Mouse (Mus musculus) heart, postnatal 25 days (tissue): Measurements from ENCODE around the gene Vav3. TPM values are rescaled to one million over a fixed set of nuclear protein-coding genes. Genes with fewer than 3 reads are reported as not detected.

Experiments
- DNase-seq: peaks from one replicate; pipeline ENCODE4 v3.0.0; 2022; ENCODE audit warnings: low spot score
- intact Hi-C: fragments of 180-260 bp; cut with DNase I; formaldehyde crosslinking; loops from one replicate; pipeline ENCODE4 v1.15.1; 2025
- total RNA-seq, 2 experiments: library from RNA; stranded (reverse); gene quantifications; 2 replicates each; pipeline ENCODE4 v1.2.3; 2021

Vav3 gene
- total RNA-seq, 2 experiments from 2014 or later = 6.2 to 6.3 TPM

DNA sequence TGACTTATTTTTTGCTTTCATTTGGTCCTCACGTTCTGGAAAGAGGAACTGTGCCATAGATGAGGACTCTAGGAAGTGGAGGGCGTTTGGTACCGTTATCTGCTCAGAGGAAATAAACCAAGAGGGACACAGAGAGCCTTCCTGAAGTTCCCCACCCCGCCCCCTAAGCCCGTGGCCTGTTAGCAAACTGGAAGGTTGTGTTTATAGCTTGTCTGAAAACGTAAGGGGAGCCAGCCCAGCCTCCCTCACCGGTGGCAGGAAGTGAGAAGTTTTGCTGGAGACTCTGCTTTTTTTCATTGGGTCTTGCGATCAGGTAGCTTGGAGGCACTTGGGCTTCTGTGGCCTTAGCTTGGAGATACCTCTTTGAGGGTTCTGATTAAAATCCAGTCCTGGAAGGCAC lies 1.2 kb downstream of the Vav3 start:
- DNase-seq = peak; percentile 32
- intact Hi-C loops = loop anchor here (5.0 kb wide), 2 partner anchors 46 to 151 kb away; no protein-coding TSS in a partner anchor

- intact Hi-C loops = loop anchor here (5.0 kb wide), 1 partner anchor 40 kb away; no protein-coding TSS in a partner anchor
- DNase-seq = no peak
Measured at GRCm38 (mm10) chr3:109351956-109352684, 11.7 kb downstream of the Vav3 start.

DNA sequence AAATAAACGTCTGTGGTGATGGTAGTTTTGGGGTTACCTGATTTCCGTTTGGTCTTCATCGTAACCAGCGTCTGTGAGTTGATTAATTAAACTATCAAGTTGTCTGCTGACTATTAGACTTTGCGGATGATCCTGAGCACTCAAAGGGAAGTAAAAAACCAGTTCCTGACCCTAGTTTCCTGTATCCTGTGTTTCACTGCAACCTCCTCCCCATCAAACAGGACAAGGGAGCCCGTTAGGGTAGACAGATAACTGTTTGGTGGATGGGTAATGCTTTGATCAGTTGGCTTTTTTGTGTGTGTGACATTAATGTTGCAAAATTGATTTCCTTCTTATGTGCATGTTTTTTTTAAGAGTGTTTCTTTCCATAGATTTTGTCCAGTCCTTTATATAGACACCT lies 12.2 kb downstream of the Vav3 start:
- intact Hi-C loops = loop anchor here (5.0 kb wide), 1 partner anchor 40 kb away; no protein-coding TSS in a partner anchor
- no peak for DNase-seq

DNA sequence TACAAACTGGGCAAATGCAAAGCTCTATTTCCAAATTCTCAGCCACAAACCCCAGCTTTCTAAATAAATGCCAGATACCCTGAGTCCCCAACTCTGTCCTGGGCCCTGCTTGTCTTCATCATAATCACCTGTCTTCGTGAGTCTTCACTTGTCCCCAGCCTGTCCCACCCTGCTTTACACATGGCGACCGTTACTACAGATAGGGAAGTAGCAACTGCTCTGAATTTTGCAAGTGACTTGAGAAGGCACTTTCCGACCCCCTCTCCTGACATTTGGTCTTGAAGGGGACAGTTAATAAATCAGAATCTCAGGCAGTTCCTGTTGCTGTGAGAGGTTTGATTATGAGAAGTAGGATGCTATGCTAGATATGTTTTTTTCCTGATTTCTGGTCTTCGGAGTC lies 13.4 kb downstream of the Vav3 start:
- intact Hi-C loops = loop anchor here (5.0 kb wide), 1 partner anchor 42 kb away; no protein-coding TSS in a partner anchor
- DNase-seq = no peak

- no peak for DNase-seq
- intact Hi-C loops = no loop called here
Measured at GRCm38 (mm10) chr3:109355158-109355557, 14.7 kb downstream of the Vav3 start.

GRCm38 (mm10) chr3:109360746-109361145 lies 20.3 kb downstream of the Vav3 start:
- intact Hi-C loops = no loop called here
- no peak for DNase-seq

DNA sequence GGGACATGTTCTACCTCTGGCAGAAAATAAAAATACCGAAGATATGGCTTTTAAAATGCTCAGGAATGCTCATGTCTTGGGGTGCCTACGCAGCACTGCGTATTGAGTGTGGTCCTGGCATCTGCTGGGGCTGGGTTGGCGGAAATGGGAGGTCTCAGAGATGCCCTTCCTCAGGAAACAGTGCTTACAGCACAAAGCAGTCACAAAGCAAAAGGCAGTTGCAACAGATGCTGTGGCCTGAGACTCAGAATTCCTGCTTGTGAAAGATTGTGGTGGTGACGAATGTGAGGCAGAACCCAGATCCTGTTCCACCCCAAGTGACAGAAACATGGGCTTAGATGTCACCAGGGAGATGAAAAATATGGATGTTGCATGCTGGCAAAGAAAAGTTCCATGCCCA lies 21.4 kb downstream of the Vav3 start:
- DNase-seq = peak; percentile 4
- intact Hi-C loops = no loop called here

DNA sequence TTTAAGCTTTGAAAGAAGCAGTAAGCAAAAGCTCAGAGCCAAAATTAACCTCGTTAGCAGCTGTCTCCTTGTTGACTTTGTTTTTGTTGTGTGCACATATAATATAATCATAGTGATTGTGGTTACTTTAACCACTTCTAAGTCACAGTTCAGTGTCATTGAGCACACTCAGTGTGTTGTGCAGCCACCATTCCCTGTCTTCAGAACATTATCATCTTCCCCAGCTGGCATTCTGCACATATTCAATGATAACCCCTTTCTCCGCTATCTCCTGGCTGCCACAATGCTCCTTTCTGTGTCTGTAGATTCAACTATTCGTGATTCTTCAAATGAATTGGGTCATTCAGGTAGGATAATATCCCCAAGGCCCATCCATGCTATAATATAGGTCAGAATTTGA lies 21.9 kb downstream of the Vav3 start:
- no peak for DNase-seq
- intact Hi-C loops = no loop called here

DNA sequence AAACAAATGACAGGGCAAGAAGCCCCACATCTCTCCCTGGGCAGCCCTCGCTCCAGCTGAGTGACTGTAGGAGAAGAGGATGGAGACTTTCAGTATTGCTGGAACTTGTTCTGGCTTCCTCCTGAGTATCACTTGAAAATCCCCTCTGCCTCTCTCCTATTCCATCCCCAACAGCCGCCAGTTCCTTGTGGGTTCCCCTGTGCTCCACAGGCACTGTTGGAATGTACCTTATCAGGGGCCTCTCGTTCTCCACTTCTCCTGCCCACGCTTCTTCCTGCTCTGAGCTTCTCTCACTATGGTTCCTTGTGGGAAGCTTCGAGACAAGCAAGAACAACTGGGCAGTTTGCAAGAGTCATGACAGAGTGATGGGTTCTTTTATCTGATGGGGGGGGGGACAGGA lies 23.1 kb downstream of the Vav3 start:
- intact Hi-C loops = no loop called here
- no peak for DNase-seq

DNA sequence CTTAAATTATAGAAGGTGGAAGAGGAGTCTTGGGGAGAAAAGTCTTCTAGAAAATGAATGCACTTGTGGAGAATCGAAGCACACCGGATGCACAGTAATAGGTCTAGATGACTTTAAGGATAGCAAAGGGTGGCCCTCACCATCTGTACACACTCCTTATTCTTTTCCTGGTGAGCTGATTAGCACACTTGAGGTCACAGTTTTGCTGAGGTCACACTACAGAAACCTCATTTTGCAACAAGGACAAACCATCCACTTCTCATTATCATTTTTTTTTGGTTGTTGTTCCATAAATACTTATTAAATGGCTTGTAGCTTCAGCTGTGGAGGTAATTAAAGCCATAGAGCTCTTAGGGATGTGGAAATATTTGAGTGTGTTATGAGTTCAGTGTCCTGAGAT lies 25.4 kb downstream of the Vav3 start:
- no peak for DNase-seq

DNA sequence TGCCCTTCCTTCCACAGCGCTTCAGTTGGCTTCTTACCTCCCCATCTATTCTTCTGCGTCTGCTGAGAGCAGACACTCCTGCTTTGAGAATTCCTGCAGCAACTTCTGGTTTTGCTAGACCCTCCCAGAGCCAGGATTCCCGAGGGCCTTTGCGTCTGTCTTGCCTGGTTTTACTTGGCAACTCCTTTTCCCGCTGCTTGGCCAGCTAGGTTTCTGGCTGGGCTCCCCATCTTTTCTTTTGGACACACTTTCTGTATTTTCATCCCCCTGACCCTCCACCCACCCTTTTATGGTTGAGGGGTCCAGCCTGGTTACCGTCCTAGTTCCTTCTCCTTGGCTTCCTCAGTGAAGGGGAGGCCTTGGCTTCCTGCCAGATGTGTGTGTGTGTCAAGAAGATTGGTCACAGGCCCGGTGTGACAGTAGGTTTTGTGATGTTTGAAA lies 26.0 kb downstream of the Vav3 start:
- intact Hi-C loops = no loop called here
- peak; percentile 27 for DNase-seq

More for the DNA sequence above, 25.4 kb downstream of the Vav3 start:
- intact Hi-C loops = no loop called here

DNA sequence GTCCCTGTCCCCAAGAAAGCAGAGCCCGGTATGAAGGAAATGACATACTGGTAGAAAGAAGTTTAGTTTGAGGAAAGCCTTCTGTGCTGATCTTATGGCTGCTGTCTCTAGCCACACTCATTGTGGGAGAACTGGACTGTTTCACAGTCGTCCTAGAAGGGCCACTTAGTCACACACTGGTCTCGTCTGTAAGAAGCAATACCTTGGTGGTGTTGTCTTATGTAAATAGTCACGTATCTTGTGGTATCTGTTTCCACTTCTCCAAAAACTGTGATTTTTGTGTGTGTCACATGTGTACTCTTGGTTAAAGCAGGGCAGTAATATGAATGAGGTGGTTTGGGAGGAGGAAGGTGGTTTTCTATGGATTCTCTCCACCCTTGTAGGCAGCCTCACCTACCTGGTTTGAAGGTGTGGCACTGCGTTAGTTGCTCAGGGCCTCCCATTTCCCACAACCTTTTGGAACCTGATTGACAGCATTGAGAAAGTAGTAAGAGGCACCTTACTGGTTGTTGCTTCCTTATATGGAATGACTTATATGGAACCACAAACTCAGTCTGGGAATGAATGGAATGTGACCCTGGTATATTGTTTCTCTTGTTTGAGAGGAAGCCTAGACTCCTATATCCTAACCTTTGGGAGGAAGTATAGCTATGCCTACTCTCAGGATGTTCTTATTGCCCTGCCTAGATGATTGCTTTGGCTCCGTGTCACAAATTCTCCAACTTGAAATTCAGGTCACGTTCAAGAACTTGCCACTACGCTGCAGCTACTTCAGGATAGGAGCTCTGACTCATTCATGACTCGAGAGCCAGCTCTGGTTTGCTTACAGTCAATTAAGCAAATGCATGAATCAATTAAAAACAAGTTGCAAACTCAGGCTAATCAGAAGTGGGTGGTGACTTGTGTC lies 28.2 kb downstream of the Vav3 start:
- intact Hi-C loops = no loop called here
- no peak for DNase-seq

DNA sequence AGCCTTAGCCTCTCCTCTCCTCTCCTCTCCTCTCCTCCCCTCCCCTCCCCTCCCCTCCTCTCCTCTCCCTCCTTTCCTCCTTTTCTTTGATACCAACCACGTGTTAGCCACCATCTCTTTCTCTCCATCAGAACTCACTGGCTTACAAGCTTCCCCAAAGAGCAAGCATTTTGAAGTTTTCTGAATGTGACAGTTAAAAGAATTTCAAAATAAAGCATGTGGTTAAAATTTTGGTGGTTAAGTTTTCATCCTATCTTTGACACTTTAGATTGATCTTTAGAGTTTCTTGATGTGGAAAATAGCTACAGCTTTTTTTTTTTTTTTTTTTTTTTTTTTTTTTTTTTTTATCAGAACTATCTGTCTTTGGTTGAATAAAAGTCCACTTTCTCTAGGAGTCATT lies 31.1 kb downstream of the Vav3 start:
- intact Hi-C loops = no loop called here

DNA sequence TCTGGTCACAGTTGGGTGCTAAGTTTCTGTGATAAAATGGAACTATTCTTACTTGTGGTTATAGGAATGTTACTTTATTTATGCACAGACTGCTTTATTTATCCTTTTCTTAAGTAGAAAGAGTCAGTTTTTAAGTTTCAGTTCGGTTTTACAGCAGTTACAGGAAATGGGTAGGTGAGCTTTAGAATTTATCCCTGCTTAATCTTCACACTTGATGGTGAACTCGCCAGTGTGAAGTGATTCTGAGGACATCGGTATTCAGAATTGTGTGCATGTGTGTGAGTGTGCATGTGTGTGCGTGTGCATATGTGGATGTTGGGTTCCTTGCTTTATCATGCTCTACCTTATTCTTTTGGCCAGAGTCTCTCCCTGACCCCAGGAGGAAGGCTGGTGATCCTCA lies 32.2 kb downstream of the Vav3 start:
- intact Hi-C loops = no loop called here
- no peak for DNase-seq

More for the DNA sequence above, 31.1 kb downstream of the Vav3 start:
- no peak for DNase-seq

DNA sequence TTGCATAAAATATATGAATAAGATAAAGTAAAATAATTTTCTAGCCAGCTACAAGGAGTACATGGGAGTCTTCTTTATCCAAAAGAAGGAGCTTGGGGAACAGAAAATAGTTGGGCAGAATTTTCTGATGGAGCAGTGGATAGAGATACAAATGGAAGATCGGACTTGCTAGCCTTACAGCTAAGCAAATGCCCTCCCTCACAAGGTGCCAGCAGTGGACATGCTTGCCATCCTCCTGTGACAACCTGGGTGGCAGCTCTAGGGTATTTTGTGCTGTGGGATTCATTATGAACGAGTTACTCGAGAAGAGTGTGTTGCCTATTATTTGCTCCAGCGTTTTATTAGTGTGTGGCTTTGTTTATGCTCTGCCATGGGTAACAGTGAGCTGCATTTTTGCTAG lies 37.8 kb downstream of the Vav3 start:
- DNase-seq = no peak
- intact Hi-C loops = no loop called here

GRCm38 (mm10) chr3:109378684-109379083 lies 38.2 kb downstream of the Vav3 start:
- DNase-seq = no peak
- intact Hi-C loops = no loop called here

DNA sequence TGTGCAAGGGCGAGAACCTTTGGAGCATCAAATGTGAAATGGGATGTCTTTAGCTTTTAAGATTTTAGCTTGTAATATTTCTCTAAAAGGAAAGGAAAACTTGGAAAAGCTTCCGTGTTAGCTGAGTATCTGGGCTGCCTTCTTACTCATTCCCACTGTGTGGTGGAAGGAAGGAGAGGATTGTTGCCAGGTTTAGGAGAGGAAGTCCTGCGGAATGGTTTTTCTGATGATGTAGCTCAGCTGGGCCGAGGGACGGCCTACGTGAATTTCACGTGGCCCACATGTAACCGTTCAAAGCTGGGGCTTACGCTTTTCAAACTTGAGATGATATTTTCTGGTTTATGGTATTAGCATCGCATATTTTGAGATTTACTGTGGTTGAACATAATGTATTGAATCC lies 48.3 kb downstream of the Vav3 start:
- no peak for DNase-seq
- intact Hi-C loops = loop anchor here (5.0 kb wide), 1 partner anchor 46 kb away; the partner anchor contains the start of gene Vav3

- intact Hi-C loops = no loop called here
- DNase-seq = no peak
Measured at GRCm38 (mm10) chr3:109401527-109401926, 61.1 kb downstream of the Vav3 start.

DNA sequence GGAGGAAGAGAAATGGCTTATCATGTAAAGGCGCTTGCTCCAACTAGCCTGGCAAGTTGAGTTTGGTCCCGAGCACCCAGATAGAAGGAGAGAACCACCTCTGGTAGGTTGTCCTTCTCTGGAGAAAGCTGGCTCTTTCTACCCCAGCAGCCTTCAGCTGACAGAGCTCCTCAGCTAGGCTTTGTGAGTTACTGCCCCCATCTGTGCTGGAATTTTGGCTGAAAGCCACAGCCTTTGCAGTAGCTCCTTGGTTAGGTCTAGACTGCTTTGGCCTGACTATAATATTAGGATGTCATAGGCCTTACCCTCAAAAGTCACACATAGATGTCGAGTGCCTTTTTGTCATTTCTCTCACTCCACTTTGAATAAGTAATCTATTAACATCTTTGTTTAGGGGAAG lies 70.8 kb downstream of the Vav3 start:
- intact Hi-C loops = no loop called here
- no peak for DNase-seq

- intact Hi-C loops = no loop called here
- no peak for DNase-seq
Measured at GRCm38 (mm10) chr3:109420403-109420802, 80.0 kb downstream of the Vav3 start.

GRCm38 (mm10) chr3:109421019-109421418 lies 80.6 kb downstream of the Vav3 start:
- no peak for DNase-seq
- intact Hi-C loops = no loop called here
